Mouse (Mus musculus): ENCODE data around the gene Col24a1. TPM values are rescaled to one million over a fixed set of nuclear protein-coding genes. Genes with fewer than 3 reads are reported as not detected.

Col24a1 gene
- polyA plus RNA-seq (2015; fragmentation: Nextera tagmentation; extraction: Ambion mirVana), result 0.21 and 0.33 TPM in 2 replicates

DNA sequence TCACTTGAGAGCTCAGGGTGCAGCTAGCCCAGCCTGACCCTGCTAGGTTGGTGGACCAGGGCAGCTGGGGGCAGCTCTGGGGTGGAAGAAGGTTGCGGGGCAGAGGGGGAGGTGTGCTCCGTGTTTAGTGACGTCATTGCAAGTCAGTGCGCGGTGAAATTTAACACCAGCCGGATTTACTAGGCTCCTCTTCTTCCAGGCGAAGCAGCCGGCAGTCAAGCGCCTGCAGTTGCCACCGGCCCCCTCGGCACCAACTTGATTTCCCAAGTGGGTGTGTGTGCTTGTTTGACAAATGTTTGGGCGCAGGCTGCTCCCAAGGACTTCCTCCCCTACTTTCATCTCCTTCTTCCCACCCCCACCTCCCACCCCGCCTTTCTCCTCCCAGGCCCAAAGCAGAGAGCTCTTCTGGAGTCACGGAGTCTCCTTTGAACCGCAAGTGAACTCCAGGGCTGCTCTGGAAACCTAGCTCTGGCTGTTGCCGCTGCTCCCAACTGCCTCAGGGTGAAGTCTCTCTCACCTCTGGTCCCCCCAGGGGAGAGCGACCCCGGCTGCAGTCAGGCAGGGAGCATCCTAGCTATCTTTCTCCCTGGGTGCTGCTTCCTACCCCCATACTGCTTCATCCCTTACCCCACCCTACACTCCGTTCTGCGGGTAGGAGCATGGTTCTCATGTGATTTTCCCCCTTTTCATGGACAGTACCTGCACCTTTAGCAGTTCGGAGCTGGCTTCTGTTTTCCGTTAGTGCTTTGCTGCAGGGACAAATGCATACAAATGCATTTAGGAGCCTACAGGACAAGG lies at the start of gene Col24a1:
Gene Col24a1, plus strand, starts transcription at position 136 of the 798 bp plus-strand sequence.
- Histone ChIP-seq H3K9ac (replicated peaks) (peak within 1 kb of the TSS; percentile 26), H3K4me3 (ENCODE audit: low read depth, low read length) (peak within 1 kb of the TSS; percentile 25), H3K27ac (ENCODE audit: low read depth) (no peak within 1 kb of the TSS; the same call in 1 of the 2 replicates), H3K9me3 (ENCODE audit: low read length) (no peaks in the 10 kb centered on the region), H3K27me3 (ENCODE audit: insufficient read depth, low read length) (peaks cover 4% of the 10 kb centered on the region; the same call in 1 of the 2 replicates), H3K4me1 (ENCODE audit: insufficient read depth) (peaks cover 6% of the 10 kb centered on the region), H3K4me2 (ENCODE audit: low read depth, low read length) (peak within 1 kb of the TSS; percentile 53), H3K36me3 (replicated peaks; ENCODE audit: insufficient read depth, low read length) (no peaks in the 10 kb centered on the region)
- WGBS (ENCODE audit: insufficient replicate concordance), result 2% methylated on average over 22 of the region's 22 CpGs
- no peak for ATAC-seq
- TF ChIP-seq EP300 (IDR thresholded peaks at IDR 0.05; ENCODE audit: low read depth), result no peak
- no peak for TF ChIP-seq CTCF (IDR thresholded peaks at IDR 0.05; ENCODE audit: low read depth)
- DNase-seq, result peak; percentile 14

DNA sequence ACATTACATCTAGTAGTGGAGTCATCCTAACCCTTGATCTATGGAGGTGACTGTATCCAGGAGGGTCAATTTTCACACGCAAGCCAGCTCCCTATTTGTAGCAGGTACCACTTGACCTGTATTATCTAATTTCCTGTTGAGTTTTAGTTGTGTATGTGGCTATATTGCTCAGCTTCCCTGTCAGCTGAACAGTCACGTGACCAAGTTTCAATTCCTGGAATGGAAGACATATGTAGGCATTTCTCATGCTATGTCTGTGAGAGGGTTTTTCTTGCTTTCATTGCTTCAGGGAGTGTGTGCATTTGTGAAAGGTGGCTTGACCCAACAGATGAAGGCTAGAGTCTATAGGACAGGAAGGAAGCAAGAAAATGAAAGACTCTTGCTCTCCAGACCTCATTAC lies 44.2 kb upstream of the Col24a1 start:
- WGBS (ENCODE audit: insufficient replicate concordance), result 76% methylated on average over 2 of the region's 2 CpGs

DNA sequence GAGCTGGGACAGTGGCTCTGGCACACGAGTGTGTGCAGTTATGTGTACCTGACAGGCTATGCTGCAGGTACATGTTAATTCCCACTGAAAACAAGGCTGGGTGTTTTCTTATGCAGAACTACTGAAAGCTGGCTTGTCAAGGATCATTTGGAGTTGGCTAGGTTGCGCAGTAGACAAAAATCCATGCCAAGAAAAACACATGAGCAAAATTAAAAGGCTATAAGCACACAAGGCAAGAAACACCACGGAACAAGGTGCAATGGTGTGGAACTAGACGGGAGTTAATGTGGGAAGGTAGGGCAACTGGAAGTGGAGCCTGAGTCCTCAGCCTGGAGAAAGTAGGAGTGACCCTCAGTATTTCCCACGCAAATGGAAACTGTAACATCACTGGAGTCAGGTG lies 39.2 kb upstream of the Col24a1 start:
- Histone ChIP-seq H3K4me3 (ENCODE audit: low read depth, low read length) (no peak overlapping the region), H3K27ac (ENCODE audit: low read depth) (no peak overlapping the region), H3K9ac (replicated peaks) (no peak overlapping the region), H3K9me3 (ENCODE audit: low read length) (no peaks in the 10 kb centered on the region), H3K4me1 (ENCODE audit: insufficient read depth) (no peaks in the 10 kb centered on the region), H3K27me3 (ENCODE audit: insufficient read depth, low read length) (no peaks in the 10 kb centered on the region), H3K4me2 (ENCODE audit: low read depth, low read length) (no peak overlapping the region), H3K36me3 (replicated peaks; ENCODE audit: insufficient read depth, low read length) (no peaks in the 10 kb centered on the region)
- TF ChIP-seq CTCF (IDR thresholded peaks at IDR 0.05; ENCODE audit: low read depth) (no peak), EP300 (IDR thresholded peaks at IDR 0.05; ENCODE audit: low read depth) (no peak)
- no peak for DNase-seq
- 75% methylated on average over 5 of the region's 5 CpGs for WGBS (ENCODE audit: insufficient replicate concordance)
- ATAC-seq, result no peak

More for the DNA sequence above, 44.2 kb upstream of the Col24a1 start:
- H3K9me3 ChIP-seq (ENCODE audit: low read length), result no peaks in the 10 kb centered on the region
- no peaks in the 10 kb centered on the region for H3K27me3 ChIP-seq (ENCODE audit: insufficient read depth, low read length)
- DNase-seq, result no peak
- H3K36me3 ChIP-seq (replicated peaks; ENCODE audit: insufficient read depth, low read length), result no peaks in the 10 kb centered on the region
- ATAC-seq, result no peak
- TF ChIP-seq CTCF (IDR thresholded peaks at IDR 0.05; ENCODE audit: low read depth), result no peak
- TF ChIP-seq EP300 (IDR thresholded peaks at IDR 0.05; ENCODE audit: low read depth), result no peak
- no peak overlapping the region for H3K4me3 ChIP-seq (ENCODE audit: low read depth, low read length)
- no peak overlapping the region for H3K4me2 ChIP-seq (ENCODE audit: low read depth, low read length)
- H3K27ac ChIP-seq (ENCODE audit: low read depth), result no peak overlapping the region
- H3K9ac ChIP-seq (replicated peaks), result no peak overlapping the region
- no peaks in the 10 kb centered on the region for H3K4me1 ChIP-seq (ENCODE audit: insufficient read depth)

DNA sequence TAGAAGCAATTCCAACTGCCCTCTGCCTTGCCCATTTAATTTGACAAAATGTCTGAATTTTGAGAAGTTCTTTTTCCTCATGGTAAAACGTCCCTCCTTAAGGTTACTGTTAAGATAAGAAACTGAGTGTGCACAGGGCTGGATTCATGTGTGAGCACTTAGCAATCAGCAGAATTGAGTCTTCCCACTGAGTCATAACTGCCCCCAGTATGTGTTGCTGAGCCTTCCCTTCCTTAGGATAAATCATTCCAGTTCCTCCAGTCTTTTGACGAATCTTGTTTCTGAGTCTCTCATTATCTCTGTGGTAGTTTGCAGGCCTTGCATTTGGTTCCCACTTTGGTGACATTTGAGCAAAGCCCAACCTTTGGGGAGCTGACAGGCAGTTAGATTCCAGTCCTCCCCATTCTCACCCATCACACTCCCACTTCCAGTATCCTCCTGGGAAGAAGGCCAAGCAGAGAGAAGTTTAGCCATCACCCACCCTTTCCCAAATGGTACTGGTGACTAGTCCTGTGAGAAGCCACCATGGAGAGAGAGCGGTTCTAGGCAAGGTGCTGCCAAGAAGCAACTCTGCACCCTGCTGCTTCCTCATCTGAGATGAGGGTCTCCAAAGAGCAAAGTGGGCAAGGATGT lies 37.4 kb upstream of the Col24a1 start:
- Histone ChIP-seq H3K27ac (ENCODE audit: low read depth) (no peak overlapping the region), H3K4me3 (ENCODE audit: low read depth, low read length) (no peak overlapping the region), H3K9me3 (ENCODE audit: low read length) (no peaks in the 10 kb centered on the region), H3K9ac (replicated peaks) (no peak overlapping the region), H3K27me3 (ENCODE audit: insufficient read depth, low read length) (no peaks in the 10 kb centered on the region), H3K36me3 (replicated peaks; ENCODE audit: insufficient read depth, low read length) (no peaks in the 10 kb centered on the region), H3K4me1 (ENCODE audit: insufficient read depth) (no peaks in the 10 kb centered on the region), H3K4me2 (ENCODE audit: low read depth, low read length) (no peak overlapping the region)
- WGBS (ENCODE audit: insufficient replicate concordance), result 61% methylated on average over 3 of the region's 3 CpGs
- TF ChIP-seq CTCF (IDR thresholded peaks at IDR 0.05; ENCODE audit: low read depth) (no peak), EP300 (IDR thresholded peaks at IDR 0.05; ENCODE audit: low read depth) (no peak)
- DNase-seq, result no peak
- ATAC-seq, result no peak

DNA sequence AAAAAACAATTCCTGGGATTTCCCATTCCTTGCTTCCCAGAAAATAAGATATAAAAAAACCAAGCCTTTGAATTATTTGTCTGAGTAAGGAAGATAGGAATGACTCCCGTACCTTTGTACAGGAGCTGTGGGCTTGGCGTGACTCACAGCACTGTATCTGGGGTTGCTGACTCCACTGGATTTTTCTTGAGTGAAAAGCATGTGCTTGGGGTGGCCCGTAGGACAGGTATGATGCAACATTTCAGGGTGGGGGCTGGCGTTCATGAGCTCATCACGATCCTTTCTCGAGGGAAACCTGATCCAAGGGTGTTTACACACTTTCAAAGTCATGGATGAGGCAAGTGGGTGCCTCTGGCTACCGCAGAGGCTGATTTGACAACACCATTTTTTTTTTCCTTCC lies 35.6 kb upstream of the Col24a1 start:
- no peak overlapping the region for H3K27ac ChIP-seq (ENCODE audit: low read depth)
- WGBS (ENCODE audit: insufficient replicate concordance), result 58% methylated on average over 7 of the region's 7 CpGs
- TF ChIP-seq EP300 (IDR thresholded peaks at IDR 0.05; ENCODE audit: low read depth), result no peak
- TF ChIP-seq CTCF (IDR thresholded peaks at IDR 0.05; ENCODE audit: low read depth), result no peak
- no peaks in the 10 kb centered on the region for H3K4me1 ChIP-seq (ENCODE audit: insufficient read depth)
- DNase-seq (no peak), ATAC-seq (no peak)
- H3K36me3 ChIP-seq (replicated peaks; ENCODE audit: insufficient read depth, low read length), result no peaks in the 10 kb centered on the region
- no peaks in the 10 kb centered on the region for H3K9me3 ChIP-seq (ENCODE audit: low read length)
- no peak overlapping the region for H3K9ac ChIP-seq (replicated peaks)
- no peak overlapping the region for H3K4me2 ChIP-seq (ENCODE audit: low read depth, low read length)
- H3K4me3 ChIP-seq (ENCODE audit: low read depth, low read length), result no peak overlapping the region
- H3K27me3 ChIP-seq (ENCODE audit: insufficient read depth, low read length), result no peaks in the 10 kb centered on the region

DNA sequence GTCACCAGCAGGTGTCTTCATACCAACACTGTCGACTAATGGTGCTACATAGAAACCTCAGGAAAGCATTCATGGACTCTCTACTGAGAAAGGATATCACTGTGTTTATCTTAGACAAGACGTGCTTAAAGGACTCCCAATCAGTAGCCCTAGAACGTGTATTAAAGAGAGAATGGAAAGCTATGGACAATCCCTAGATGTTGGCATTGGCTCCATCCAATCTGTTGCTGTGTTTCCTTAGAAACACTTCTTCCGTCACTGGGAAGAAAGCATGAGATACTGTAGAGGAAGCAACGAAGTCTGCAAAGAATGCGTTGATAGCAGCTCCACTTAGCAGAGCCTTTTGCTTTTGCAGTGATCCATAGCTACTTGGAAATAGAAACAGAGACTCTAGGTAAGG lies 32.6 kb upstream of the Col24a1 start:
- no peaks in the 10 kb centered on the region for H3K36me3 ChIP-seq (replicated peaks; ENCODE audit: insufficient read depth, low read length)
- H3K9me3 ChIP-seq (ENCODE audit: low read length), result no peaks in the 10 kb centered on the region
- no peaks in the 10 kb centered on the region for H3K4me1 ChIP-seq (ENCODE audit: insufficient read depth)
- no peak overlapping the region for H3K4me2 ChIP-seq (ENCODE audit: low read depth, low read length)
- no peak overlapping the region for H3K9ac ChIP-seq (replicated peaks)
- no peak for ATAC-seq
- TF ChIP-seq EP300 (IDR thresholded peaks at IDR 0.05; ENCODE audit: low read depth) (no peak), CTCF (IDR thresholded peaks at IDR 0.05; ENCODE audit: low read depth) (no peak)
- no peaks in the 10 kb centered on the region for H3K27me3 ChIP-seq (ENCODE audit: insufficient read depth, low read length)
- no peak overlapping the region for H3K27ac ChIP-seq (ENCODE audit: low read depth)
- no peak for DNase-seq
- WGBS (ENCODE audit: insufficient replicate concordance), result 74% methylated on average over 6 of the region's 6 CpGs
- no peak overlapping the region for H3K4me3 ChIP-seq (ENCODE audit: low read depth, low read length)
